Mouse (Mus musculus) left cerebral cortex, adult 11 months (tissue): ENCODE measurements around the gene Ebf1.

Experiments
- DNase-seq: peaks from one replicate; pipeline ENCODE4 v3.0.0; 2022; ENCODE audit warnings: low spot score

Gene Ebf1

GRCm38 (mm10) chr11:44740278-44741041 lies 123.3 kb downstream of the Ebf1 start:
- no peak for DNase-seq

DNA sequence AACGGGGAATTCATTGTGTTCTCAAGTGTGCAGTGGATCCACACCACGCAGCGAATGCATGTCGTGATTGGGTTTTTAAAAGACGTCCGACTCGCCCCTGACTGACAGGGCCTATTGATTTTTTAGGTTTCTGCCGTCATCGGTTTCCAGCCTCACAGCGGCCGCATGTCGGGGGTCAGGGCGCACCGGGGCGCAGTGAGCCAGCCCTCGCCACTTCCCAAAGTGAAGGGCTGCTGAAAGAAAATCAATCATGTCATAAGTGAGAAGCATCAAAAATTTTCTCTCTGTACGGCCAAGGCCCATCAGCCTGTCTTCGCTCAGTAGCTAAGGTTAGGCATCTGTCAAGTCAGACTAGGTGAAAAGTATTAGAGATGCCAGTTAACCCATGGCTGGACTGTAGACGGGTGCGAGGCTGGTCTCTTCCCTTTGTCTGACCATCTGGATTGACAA lies 124.0 kb downstream of the Ebf1 start:
- DNase-seq: no peak

GRCm38 (mm10) chr11:44744446-44744845 lies 127.3 kb downstream of the Ebf1 start:
- no peak for DNase-seq

- DNase-seq: no peak
Observed at GRCm38 (mm10) chr11:44745946-44746345, 128.8 kb downstream of the Ebf1 start.

GRCm38 (mm10) chr11:44746731-44747130 lies 129.6 kb downstream of the Ebf1 start:
- DNase-seq: no peak

GRCm38 (mm10) chr11:44749309-44749708 lies 132.2 kb downstream of the Ebf1 start:
- no peak for DNase-seq

DNA sequence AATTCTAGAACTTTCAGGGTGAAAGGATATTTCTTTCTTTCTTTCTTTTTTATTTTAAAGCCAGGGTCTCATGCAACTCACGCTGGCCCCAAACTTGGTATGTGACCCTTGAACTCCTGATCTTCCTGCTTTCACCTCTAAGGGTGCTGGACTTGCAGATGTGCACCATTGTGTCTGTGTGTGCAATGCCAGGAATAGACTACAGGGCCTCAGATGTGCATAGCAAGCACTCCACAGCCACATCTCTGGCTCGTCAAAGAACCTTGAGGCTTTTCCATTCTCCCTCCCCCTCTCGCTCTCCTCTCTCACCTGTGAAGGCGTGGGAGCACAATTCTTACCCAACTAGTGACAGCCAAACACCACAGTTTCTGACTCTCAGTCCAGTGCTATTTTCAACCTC lies 137.2 kb downstream of the Ebf1 start:
- DNase-seq: no peak

DNA sequence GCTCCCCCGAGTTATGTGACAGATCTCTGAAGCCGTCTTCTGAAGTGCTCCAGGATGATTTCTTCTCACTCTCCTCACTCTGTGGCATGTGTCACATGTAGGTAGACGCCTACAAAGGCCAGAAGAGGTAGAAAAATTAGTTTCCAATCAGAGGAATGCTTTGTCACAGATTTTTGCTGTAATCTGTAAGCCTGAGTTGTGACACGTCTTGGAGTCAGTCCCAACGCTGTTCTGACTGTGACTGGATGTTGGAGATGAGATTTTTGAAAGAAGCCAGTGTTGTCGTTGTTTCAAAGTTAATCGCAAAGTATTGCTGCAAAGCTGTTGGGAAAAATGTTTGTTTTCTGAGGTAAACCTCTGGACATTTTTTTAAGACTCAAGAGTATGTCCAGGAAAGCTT lies 139.2 kb downstream of the Ebf1 start:
- no peak for DNase-seq

DNA sequence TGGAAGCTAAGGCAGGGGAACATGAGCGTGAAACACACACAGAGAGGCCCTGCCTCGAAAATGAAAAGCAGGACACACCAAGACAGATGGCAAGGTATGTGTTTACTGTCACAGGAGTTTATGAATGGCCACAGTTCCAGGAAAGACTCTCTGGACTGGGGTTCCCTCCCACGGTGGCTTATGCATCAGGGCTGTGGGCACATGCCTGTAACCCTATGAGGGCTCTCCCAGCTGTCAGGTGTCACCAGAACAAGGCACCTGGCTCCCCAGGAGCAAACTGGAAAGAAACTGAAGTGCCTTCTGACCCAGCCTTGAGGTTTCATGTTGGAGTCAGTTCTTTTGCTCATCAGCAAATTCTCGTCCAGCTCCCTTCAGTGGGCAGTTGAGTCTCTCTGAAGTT lies 141.7 kb downstream of the Ebf1 start:
- DNase-seq: no peak

GRCm38 (mm10) chr11:44761128-44761996 lies 144.2 kb downstream of the Ebf1 start:
- no peak for DNase-seq

GRCm38 (mm10) chr11:44763992-44764835 lies 147.1 kb downstream of the Ebf1 start:
- no peak for DNase-seq

- no peak for DNase-seq
Observed at GRCm38 (mm10) chr11:44764988-44765387, 147.9 kb downstream of the Ebf1 start.

DNA sequence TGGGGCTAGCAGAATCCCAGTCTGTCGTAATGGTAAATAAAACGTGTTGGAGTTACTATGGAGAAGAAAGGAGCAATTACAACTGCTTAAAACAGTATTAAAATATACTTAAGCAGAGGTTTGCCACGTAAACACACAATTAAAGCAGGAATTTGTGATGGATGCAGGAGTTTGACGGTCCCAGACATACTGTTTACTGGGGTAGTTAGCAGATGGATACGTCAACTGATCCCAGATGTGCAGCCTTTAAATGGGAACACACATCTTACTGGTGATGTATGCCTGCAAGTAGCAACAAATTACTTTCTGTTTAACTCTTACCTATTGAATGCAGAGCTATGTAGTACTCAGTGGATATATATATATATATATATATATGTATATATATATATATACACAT lies 149.1 kb downstream of the Ebf1 start:
- DNase-seq: no peak

DNA sequence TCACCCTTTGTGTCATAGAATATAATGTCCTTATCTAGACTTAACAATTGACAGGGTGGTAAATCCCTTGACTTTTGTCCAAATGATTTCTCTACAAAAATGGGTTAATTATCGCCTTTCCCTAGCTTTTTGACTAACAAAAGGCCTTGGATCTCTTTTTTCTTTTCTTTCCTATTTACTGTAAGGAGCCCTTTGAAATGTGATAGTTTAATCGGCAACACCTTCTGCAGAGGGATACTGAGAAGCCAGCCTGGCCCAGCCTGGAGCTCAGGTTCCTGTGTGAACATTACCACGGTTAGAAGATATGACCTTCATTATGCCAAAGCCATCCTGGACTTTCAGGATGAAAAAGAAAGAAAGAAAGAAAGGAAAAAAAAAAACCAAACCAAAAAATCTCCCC lies 150.2 kb downstream of the Ebf1 start:
- no peak for DNase-seq

DNA sequence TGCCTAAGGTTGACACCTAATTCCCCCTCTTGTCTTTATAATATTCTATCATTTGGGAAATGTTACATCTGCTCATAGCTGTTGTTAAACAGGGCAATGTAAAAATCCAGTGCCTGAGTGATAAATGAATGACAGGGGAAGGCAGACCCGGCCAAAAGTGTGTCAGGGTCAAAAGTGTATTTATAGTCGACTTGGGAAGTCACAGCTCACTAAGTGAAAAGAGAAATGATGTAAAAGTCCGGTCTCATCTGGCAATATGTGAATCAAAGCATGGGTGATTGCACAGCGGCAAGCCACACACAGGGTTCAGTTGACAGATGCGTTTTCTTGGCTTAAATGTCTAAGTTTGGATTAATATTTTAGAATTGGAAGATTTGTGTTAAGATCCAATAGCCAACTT lies 151.2 kb downstream of the Ebf1 start:
- DNase-seq: no peak

DNA sequence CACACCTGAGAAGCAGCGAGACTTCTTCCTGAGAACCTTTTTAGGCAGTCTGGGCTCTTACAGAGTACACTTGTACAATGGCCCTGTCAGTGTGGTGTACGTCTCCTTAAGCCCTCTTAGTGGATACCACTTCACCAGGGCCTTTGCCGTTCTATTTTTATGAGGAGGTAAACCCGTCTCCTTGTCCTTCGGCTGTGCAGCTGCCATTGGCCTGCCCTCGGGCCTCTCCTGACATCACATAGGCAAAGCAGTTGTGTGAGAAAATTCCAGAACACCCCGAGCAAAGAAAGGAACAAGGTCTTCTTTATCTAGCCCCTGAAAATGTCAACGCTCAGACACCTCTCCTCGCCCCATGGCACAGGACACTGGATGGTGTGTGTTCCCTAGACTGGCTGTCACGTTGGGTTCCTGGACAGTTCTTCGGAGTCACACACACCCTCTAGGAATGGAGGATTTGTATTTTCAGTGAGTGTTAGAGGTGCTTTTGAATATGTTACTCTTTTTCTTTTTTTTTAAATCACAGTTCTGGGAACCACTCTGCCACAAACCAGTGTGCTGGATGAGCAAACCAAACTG lies 154.0 kb downstream of the Ebf1 start:
- DNase-seq: no peak

DNA sequence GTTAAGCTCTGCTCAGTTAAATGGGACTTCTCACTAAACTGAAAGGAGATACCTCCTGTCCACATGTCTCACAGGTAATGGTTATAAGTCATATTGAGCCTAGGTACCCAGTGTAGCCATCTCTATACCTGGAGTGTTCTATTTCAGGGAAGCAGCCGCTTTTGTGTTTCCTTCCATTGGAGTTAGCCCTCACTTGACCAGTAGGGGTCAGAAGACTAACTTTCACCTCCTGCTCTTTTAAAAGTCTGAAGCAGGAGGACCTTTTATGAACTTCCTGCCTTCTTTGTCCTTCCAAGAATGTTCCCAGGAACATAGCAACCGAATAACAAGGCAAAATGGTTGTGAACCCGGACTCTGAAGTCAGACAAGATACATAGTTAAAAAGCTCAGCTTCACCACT lies 157.3 kb downstream of the Ebf1 start:
- no peak for DNase-seq

DNA sequence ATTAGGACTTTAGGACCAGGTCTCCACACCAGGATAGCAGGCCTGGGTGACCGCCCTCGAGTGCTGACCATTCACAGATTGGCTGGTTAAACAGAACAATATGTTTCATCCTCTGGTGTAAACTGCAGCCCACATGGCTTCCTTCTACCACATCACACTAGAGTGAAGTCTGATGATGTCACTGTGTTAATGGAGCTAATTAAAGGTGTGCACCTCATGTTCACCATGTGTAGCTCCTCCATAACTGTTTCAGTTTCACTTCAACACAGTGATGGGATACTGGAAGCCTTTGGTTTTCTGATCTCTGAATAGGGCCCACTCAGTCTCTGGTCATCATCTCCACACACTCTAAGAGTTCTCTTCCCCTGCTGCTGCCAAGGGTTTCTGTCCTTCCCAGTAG lies 158.4 kb downstream of the Ebf1 start:
- no peak for DNase-seq

- DNase-seq: no peak
Observed at GRCm38 (mm10) chr11:44776556-44776955, 159.4 kb downstream of the Ebf1 start.

DNA sequence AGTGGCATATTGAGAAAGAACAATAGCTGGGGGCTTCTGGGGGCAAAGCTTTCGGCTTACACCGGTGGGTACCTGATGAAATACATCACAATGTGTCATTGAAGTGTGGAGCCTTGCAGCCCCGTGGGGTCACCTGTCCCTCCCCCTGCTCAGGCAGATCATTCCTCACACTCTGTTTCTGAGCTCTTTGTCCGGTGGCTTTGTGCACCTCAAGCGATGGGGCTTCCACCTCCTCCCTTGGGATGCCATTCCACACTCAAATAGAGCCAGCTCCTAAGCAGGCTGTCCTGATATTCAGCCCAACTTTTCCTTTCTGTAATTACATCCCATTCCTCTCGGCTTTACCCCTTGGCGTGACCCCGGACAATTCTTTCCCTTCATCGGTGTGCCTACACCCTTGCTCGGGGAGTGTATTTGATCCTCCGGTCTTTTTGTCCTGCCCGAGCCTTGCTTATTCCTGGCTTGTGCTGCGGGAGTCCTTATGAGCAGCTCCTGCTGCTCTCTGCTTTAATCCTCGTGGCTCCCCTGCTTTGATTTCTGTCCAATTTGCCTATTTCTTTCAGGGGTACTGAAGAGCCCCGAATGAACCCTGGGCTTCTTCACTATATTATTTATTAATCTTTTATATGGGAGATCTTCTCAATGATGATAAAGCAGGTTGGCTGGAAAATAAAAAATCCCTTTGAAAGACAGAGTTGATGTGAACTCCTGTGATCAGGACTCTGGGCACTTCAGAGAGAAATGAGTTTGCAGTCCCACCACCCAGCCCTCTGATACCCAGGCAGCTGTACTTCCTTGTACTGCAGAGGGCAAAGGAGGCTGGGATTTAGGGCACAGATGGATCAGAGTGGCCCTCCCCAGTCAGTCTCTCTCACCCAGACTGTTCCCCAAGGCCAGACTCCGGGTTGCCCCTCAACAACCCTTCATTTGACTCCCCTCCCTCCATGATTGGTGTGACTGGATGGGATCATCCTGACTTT lies 160.5 kb downstream of the Ebf1 start:
- no peak for DNase-seq

GRCm38 (mm10) chr11:44779030-44779429 lies 161.9 kb downstream of the Ebf1 start:
- no peak for DNase-seq
